Mouse (Mus musculus) frontal cortex, postnatal 36 days (tissue): ENCODE measurements around the gene Dtnb.

ENCODE experiments used
- DNase-seq, 2 experiments: peaks; one replicate each; pipeline ENCODE4 v3.0.0; 2022; ENCODE audit warnings: low spot score in 2 of 2

The Dtnb gene

GRCm38 (mm10) chr12:3773643-3774042 is 201.5 kb downstream of the Dtnb start:
- DNase-seq: peak; percentile 62 to 65

- DNase-seq: no peak
Measured at GRCm38 (mm10) chr12:3776015-3776414, 203.8 kb downstream of the Dtnb start.

DNA sequence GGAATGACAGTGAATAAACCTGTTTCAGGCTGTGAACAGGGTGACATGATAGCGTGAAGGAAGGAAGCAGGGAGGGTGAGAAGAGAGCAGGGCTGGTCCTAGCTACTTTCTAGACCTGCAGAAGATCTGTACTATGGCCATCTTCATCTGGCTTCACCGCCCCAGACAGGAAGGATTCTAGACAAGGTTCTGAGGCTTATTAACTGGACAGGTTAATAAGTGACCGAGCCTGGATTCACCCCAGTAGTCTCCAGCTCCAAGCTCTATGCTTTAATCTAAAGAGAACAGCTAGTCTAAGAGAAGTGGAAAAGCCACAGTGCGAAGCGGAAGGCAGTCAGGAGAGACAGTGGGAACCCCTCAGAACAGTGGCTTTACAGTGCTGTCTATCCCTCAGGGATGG is 205.5 kb downstream of the Dtnb start:
- DNase-seq: no peak

DNA sequence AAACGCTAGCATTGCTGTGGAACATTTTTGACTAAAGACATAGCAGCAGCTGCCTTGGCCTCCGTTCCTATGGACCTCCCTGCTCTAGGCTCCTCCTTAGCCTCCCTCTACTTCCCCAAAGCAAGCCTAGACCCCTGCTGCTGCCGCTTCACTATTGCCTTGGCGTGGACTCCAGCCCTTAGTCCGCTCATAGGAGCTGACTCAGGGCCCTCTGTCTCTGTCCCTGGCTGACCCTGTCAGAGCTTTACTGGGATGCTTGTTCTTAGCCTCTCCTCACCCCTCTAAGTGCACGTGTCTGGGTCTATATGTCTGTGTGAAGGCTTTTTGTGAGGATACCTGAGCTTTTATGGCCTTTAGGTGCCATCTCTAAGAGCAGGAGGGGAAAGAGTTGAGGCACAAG is 206.1 kb downstream of the Dtnb start:
- no peak for DNase-seq

DNA sequence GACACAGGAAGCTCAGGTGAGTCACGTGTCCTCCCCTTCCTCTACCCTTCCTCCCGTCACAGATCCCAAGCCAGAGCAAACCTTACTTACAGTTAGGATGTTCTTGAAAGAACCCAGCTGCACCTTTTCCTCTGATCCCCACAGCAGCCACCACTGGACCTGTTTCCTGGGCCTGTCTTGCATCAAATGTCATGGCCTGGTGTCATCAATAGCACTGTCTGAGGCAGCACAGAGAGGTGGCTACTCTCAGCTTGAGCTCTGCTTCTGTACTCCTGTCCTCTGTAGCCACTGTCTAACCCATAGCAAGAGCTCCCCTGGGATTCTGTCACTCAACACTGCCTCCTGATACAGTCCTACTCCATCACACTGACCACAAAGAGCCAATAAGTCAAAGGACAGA is 207.5 kb downstream of the Dtnb start:
- DNase-seq: no peak

- DNase-seq: no peak
Measured at GRCm38 (mm10) chr12:3780405-3780891, 208.3 kb downstream of the Dtnb start.

GRCm38 (mm10) chr12:3780931-3781471 is 208.8 kb downstream of the Dtnb start:
- no peak for DNase-seq

DNA sequence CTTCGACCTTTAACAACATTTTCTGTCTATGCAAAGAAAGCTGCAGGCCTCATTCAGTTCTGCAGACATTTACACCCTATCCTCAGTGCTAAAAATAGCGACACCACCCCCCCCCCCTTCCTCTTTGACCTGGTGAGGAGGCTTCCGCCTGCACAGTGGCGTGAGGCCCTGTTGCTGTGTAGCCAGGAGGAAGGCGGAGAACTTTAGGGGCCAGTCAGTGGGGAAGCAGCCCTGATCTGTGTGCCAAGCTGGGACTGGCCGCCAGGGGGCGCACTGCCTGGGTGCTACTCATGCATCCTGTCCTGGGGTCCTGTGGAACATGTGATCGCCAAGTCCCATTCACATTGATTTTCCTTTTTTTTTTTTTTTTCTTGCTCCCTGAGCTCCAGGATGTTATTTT is 209.3 kb downstream of the Dtnb start:
- peak; percentile 79 to 85 for DNase-seq

- no peak for DNase-seq
Measured at GRCm38 (mm10) chr12:3783196-3783825, 211.1 kb downstream of the Dtnb start.

DNA sequence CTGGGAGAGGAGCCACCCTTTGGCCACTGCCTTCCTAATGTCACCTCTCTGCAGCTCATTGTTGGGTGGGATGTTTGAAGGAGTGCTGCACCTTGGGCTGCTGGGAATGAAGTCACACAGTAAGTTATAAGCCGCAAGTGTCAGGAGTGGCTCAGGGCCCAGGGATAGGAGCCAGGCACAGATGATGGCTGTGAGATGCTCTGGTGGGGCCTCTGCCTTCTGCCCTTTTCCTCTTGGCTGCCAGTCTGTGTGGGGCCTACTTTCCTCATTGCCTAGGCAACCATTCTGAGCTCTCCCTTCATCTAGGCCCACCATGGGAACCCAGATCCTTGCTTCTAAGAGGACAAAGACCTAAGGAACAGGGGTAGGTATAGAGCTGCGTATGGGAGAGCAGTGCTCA is 212.1 kb downstream of the Dtnb start:
- DNase-seq: no peak

- DNase-seq: no peak
Measured at GRCm38 (mm10) chr12:3784729-3785128, 212.5 kb downstream of the Dtnb start.

GRCm38 (mm10) chr12:3787041-3787440 is 214.9 kb downstream of the Dtnb start:
- no peak for DNase-seq

DNA sequence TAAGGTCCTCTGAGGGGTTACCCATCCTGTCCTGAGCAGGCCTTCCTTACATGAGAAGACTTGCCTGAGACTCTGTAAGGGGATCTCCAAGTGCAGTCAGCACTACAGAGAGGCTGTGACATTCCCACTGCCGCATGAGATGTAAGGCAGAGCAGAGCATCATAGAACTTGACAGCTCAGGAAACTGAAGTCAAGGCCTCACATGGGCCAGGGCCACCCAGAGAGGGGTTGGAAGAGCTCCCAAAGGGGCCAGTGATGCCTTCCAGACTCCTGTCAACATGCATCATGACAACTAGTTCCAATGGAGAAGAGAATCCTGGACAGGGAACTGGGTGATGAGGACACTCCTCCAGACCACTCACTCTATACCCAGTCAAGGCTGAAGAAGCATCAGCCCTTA is 215.4 kb downstream of the Dtnb start:
- no peak for DNase-seq

GRCm38 (mm10) chr12:3788421-3789051 is 216.4 kb downstream of the Dtnb start:
- DNase-seq: no peak

- no peak for DNase-seq
Measured at GRCm38 (mm10) chr12:3789626-3790185, 217.5 kb downstream of the Dtnb start.

- DNase-seq: no peak
Measured at GRCm38 (mm10) chr12:3791257-3791656, 219.1 kb downstream of the Dtnb start.

GRCm38 (mm10) chr12:3791732-3792131 is 219.6 kb downstream of the Dtnb start:
- peak; percentile 97 for DNase-seq

GRCm38 (mm10) chr12:3792248-3792647 is 220.1 kb downstream of the Dtnb start:
- no peak for DNase-seq

DNA sequence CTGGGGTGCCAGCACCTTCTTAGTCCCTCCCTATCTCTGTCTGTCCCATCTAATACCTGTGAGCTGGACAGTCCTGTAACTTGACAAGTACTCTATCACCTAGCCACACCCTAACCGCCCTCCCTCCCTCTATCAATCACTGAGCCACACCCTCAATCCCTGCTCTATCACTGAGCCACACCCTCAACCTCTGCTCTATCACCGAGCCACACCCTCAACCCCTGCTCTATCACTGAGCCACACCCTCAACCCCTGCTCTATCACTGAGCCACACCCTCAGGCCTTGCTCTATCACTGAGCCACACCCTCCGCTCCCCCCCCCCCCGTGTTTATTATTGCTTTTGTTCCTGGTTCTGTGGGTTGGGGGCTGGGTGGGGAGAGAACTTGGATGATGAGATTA is 223.4 kb downstream of the Dtnb start:
- DNase-seq: no peak

GRCm38 (mm10) chr12:3799551-3799950 is 227.4 kb downstream of the Dtnb start:
- no peak for DNase-seq

- no peak for DNase-seq
Measured at GRCm38 (mm10) chr12:3805852-3806251, 233.7 kb downstream of the Dtnb start, which contains the start of gene Dnmt3a. TSS of gene Dnmt3a (plus strand) at chr12:3806007.

DNA sequence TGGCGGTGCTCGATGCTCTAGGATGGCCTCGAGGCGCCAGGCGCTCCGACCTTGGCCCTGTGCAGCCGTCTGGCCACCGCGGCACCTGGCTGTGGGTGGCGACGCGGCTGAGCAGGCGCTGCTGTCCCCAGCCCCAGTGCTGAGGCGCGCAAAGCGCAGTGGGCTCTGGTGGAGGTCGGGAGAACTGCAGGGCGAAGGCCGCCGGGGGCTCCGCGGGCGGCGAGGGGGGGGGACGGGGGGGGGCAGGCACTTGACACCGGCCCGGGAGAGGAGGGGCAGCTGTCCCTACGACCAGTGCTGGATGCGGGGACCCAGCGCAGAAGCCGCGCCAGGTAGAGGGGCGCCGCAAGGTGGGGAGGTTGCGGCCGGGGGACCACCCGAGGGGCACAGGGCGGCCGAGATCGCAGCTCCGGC is 234.1 kb downstream of the Dtnb start:
- no peak for DNase-seq
